ENCODE assay signal across 21 mouse cellular contexts in genomic region chr4:107539021-107539420, GRCm38 (mm10).
DNase-seq lines count a peak whose midpoint lies in the region; ATAC-seq and TF ChIP-seq lines count a peak whose summit lies in the region.
"Had no signal": no experiment of that assay in that cellular context is flagged by ENCODE, and none has a peak within 500 bp of the region (broad histone marks: within the 10 kb centered on the region; RNA-seq: fewer than 3 reads in every experiment).

No protein-coding gene starts in this region.

- H3K9me3 ChIP-seq in hindbrain, embryonic 15.5 days: no peaks in the 10 kb centered on the region
- H3K9me3 ChIP-seq in hindbrain, embryonic 11.5 days (ENCODE audit: control insufficient read depth, low read length): no peaks in the 10 kb centered on the region
- no peaks in the 10 kb centered on the region for H3K9me3 ChIP-seq in embryonic facial prominence, embryonic 12.5 days
- no peaks in the 10 kb centered on the region for H3K9me3 ChIP-seq in limb, embryonic 10.5 days (replicated peaks)
- H3K9me3 ChIP-seq: forebrain, embryonic 12.5 days; heart, embryonic 10.5 days; intestine, embryonic 15.5 days had no signal

- H3K27me3 ChIP-seq in hindbrain, embryonic 15.5 days: no peaks in the 10 kb centered on the region
- no peaks in the 10 kb centered on the region for H3K27me3 ChIP-seq in hindbrain, embryonic 11.5 days (ENCODE audit: control insufficient read depth, insufficient read depth, low read length)
- peaks cover 6% of the 10 kb centered on the region; the same call in 1 of the 2 replicates for H3K27me3 ChIP-seq in embryonic facial prominence, embryonic 12.5 days
- H3K27me3 ChIP-seq in limb, embryonic 10.5 days (ENCODE audit: low read depth, poor library complexity, severe bottlenecking): peaks cover 28% of the 10 kb centered on the region
- H3K27me3 ChIP-seq: forebrain, embryonic 12.5 days had no signal

- H3K9ac ChIP-seq in hindbrain, embryonic 15.5 days: no peak overlapping the region
- no peak overlapping the region for H3K9ac ChIP-seq in hindbrain, embryonic 11.5 days (ENCODE audit: low read depth, low read length)
- H3K9ac ChIP-seq in embryonic facial prominence, embryonic 12.5 days: no peak overlapping the region
- H3K9ac ChIP-seq: forebrain, embryonic 12.5 days; intestine, embryonic 15.5 days had no signal

- H3K4me1 ChIP-seq in hindbrain, embryonic 15.5 days (replicated peaks): peaks cover 17% of the 10 kb centered on the region
- no peaks in the 10 kb centered on the region for H3K4me1 ChIP-seq in hindbrain, embryonic 11.5 days (replicated peaks; ENCODE audit: control insufficient read depth, insufficient read depth, low read length)
- peaks cover 29% of the 10 kb centered on the region for H3K4me1 ChIP-seq in embryonic facial prominence, embryonic 12.5 days
- peaks cover 57% of the 10 kb centered on the region for H3K4me1 ChIP-seq in limb, embryonic 10.5 days

- DNase-seq in gastrocnemius, adult 2 months: peak; percentile 13
- no peak for DNase-seq in gastrocnemius, adult 18-20 months (ENCODE audit: low spot score)
- no peak for DNase-seq in hindbrain, embryonic 11.5 days (ENCODE audit: low spot score)
- no peak for DNase-seq in limb, embryonic 10.5 days (ENCODE audit: low spot score)
- no peak for DNase-seq in thymus, adult 18-20 months
- DNase-seq: adrenal gland, adult 2 months; adrenal gland, postnatal 36 days; cerebellum, adult 18-20 months; cerebellum, adult 9-10 months; cerebellum, postnatal 14 days; gastrocnemius, postnatal 25 days; kidney, adult 11 months; kidney, adult 8-10 months had no signal

- WGBS in hindbrain, embryonic 15.5 days: 79% methylated on average over 3 of the region's 3 CpGs
- WGBS in hindbrain, embryonic 11.5 days: 75% methylated on average over 3 of the region's 3 CpGs
- WGBS in embryonic facial prominence, embryonic 12.5 days: 55% methylated on average over 3 of the region's 3 CpGs
- 65% methylated on average over 3 of the region's 3 CpGs for WGBS in limb, embryonic 10.5 days

- H3K4me3 ChIP-seq in gastrocnemius, adult 2 months: no peak overlapping the region
- no peak overlapping the region for H3K4me3 ChIP-seq in hindbrain, embryonic 15.5 days
- no peak overlapping the region for H3K4me3 ChIP-seq in hindbrain, embryonic 11.5 days (ENCODE audit: low read depth, low read length)
- H3K4me3 ChIP-seq in embryonic facial prominence, embryonic 12.5 days: no peak overlapping the region
- no peak overlapping the region for H3K4me3 ChIP-seq in limb, embryonic 10.5 days
- H3K4me3 ChIP-seq: forebrain, embryonic 12.5 days; heart, adult 2 months; heart, embryonic 10.5 days; intestine, embryonic 15.5 days had no signal

- H3K4me2 ChIP-seq in hindbrain, embryonic 15.5 days: no peak overlapping the region
- no peak overlapping the region for H3K4me2 ChIP-seq in hindbrain, embryonic 11.5 days (replicated peaks; ENCODE audit: low read depth, low read length)
- no peak overlapping the region for H3K4me2 ChIP-seq in embryonic facial prominence, embryonic 12.5 days (replicated peaks)
- H3K4me2 ChIP-seq: forebrain, embryonic 12.5 days; intestine, embryonic 15.5 days had no signal

- H3K27ac ChIP-seq in gastrocnemius, adult 2 months: no peak overlapping the region
- H3K27ac ChIP-seq in hindbrain, embryonic 15.5 days (replicated peaks): no peak overlapping the region
- no peak overlapping the region for H3K27ac ChIP-seq in hindbrain, embryonic 11.5 days (ENCODE audit: low read depth, low read length)
- H3K27ac ChIP-seq in embryonic facial prominence, embryonic 12.5 days: 0 out of 2 replicates have a peak overlapping the region, but pooled peaks have one; percentile 38
- H3K27ac ChIP-seq in limb, embryonic 10.5 days: peak overlapping the region; percentile 76
- H3K27ac ChIP-seq: forebrain, embryonic 12.5 days; heart, adult 2 months; heart, embryonic 10.5 days; intestine, embryonic 15.5 days had no signal

- H3K36me3 ChIP-seq in hindbrain, embryonic 15.5 days: no peaks in the 10 kb centered on the region
- H3K36me3 ChIP-seq in hindbrain, embryonic 11.5 days (ENCODE audit: control insufficient read depth, insufficient read depth, low read length): no peaks in the 10 kb centered on the region
- H3K36me3 ChIP-seq in embryonic facial prominence, embryonic 12.5 days: no peaks in the 10 kb centered on the region
- H3K36me3 ChIP-seq in limb, embryonic 10.5 days: no peaks in the 10 kb centered on the region
- H3K36me3 ChIP-seq: forebrain, embryonic 12.5 days; heart, embryonic 10.5 days; intestine, embryonic 15.5 days had no signal

- no peak for TF ChIP-seq CTCF in gastrocnemius, adult 2 months (IDR thresholded peaks at IDR 0.05)

- peak; percentile 21; the same call in 1 of the 2 replicates for ATAC-seq in hindbrain, embryonic 15.5 days (ENCODE audit: low FRiP score, low read depth)
- ATAC-seq in hindbrain, embryonic 11.5 days (ENCODE audit: low FRiP score): no peak
- ATAC-seq in embryonic facial prominence, embryonic 12.5 days (ENCODE audit: insufficient number of reproducible peaks, insufficient read depth, low FRiP score, low TSS enrichment): no peak
- ATAC-seq: CD4-positive, CD25-positive, alpha-beta regulatory T cell, adult 4 months; forebrain, embryonic 16.5 days; intestine, embryonic 15.5 days had no signal

- intact Hi-C loops in gastrocnemius, adult 2 months (cut with DNase I): loop anchor here (5.0 kb wide), 1 partner anchor 83 kb away; no protein-coding TSS in a partner anchor

Comparison
In these comparisons a context has a peak if more than half of its experiments do, and no peak if none do; other contexts are left out.
1. H3K27ac ChIP-seq: peak in embryonic facial prominence, embryonic 12.5 days (single experiment) and limb, embryonic 10.5 days (single experiment); none in gastrocnemius, adult 2 months (single experiment), hindbrain, embryonic 15.5 days (single experiment) and hindbrain, embryonic 11.5 days (single experiment).